Mouse (Mus musculus): ENCODE measurements around the gene Fkbp2.

GRCm38 (mm10) chr19:6980381-6981093 lies at the start of gene Fkbp2:
- TF ChIP-seq CTCF (IDR thresholded peaks at IDR 0.05; ENCODE audit: low read depth) (no peak), EP300 (IDR thresholded peaks at IDR 0.05; ENCODE audit: low read depth) (peak; percentile 50; the same call in 1 of the 2 replicates)

Data from heart, postnatal 0 days (tissue).